Mouse (Mus musculus): Measurements from ENCODE around the gene Gm20388. TPM values are rescaled to one million over a fixed set of nuclear protein-coding genes. Genes with fewer than 3 reads are reported as not detected.

The Gm20388 gene
- polyA plus RNA-seq, 1 experiment from 2014 or later, result 4.4 TPM

- ATAC-seq, result no peak
- H3K4me2 ChIP-seq (replicated peaks), result no peak overlapping the region
- H3K27me3 ChIP-seq, result no peaks in the 10 kb centered on the region
- H3K4me1 ChIP-seq (replicated peaks), result no peaks in the 10 kb centered on the region
- no peak overlapping the region for H3K27ac ChIP-seq
- H3K9ac ChIP-seq (replicated peaks), result no peak overlapping the region
- H3K9me3 ChIP-seq, result no peaks in the 10 kb centered on the region
- H3K36me3 ChIP-seq, result no peaks in the 10 kb centered on the region
- no peak overlapping the region for H3K4me3 ChIP-seq (replicated peaks)
- 71% methylated on average over 16 of the region's 16 CpGs for WGBS
Measured at GRCm38 (mm10) chr8:120993738-120994137, 1083.1 kb downstream of the Gm20388 start.

DNA sequence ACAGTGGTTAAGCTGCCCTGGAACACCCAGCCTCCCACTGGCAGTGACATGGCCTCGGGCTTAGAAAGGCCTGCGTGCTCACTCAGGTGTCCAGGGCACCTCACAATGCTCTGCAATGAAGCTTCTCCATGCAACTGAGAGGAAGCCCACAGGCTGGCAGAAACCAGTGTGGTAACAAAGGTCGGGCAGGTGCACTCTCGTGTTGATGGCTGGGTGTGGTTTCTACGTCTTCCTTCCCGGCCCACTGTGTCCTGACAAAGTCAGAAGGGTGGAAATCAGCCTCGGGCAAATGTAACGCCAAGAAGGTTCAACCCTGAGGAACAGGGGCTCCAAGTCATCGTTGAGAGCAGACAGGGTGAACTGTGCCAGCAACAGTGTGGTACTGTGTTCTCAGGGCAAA lies 1084.8 kb downstream of the Gm20388 start:
- H3K36me3 ChIP-seq, result no peaks in the 10 kb centered on the region
- ATAC-seq, result no peak
- H3K27me3 ChIP-seq, result no peaks in the 10 kb centered on the region
- H3K4me3 ChIP-seq (replicated peaks), result no peak overlapping the region
- H3K9me3 ChIP-seq, result no peaks in the 10 kb centered on the region
- no peak overlapping the region for H3K4me2 ChIP-seq (replicated peaks)
- H3K9ac ChIP-seq (replicated peaks), result no peak overlapping the region
- no peak overlapping the region for H3K27ac ChIP-seq
- no peaks in the 10 kb centered on the region for H3K4me1 ChIP-seq (replicated peaks)
- 84% methylated on average over 9 of the region's 9 CpGs for WGBS

DNA sequence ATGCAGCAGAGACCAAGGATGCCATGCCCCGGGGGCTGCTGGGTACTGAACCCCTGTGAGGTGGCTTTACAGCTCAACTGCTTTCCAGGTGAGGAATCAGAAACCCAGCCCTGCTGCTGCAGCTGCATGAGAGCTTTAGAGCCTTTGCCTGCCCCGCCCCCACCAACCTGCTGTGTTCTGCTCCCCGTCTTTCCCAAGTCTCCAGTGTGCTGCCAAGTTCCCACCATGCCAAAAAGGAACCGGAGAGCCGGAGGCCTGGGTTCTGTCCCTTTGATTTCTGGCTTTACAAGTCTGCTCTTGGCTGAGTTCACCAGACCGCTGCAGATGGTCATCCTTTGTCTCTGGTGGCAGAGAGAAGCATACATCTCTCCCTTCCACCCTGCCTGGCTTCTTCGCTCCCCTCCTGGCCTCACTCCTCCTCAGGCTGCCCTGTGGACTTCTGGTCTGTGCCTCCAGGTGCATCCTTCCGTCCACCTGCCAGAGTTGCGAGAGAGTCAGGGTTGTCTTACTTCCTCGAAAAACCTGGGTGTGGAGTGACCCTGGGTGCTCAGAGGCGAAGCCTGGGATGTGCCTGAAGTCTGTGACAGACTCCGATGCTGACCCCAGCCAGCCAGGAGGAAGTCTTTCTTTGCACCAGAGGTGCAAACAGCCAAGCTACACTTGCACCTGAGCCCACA lies 1086.4 kb downstream of the Gm20388 start:
- H3K27ac ChIP-seq, result no peak overlapping the region
- H3K9me3 ChIP-seq, result no peaks in the 10 kb centered on the region
- no peaks in the 10 kb centered on the region for H3K27me3 ChIP-seq
- no peak overlapping the region for H3K4me3 ChIP-seq (replicated peaks)
- no peak for ATAC-seq
- no peak overlapping the region for H3K9ac ChIP-seq (replicated peaks)
- no peaks in the 10 kb centered on the region for H3K36me3 ChIP-seq
- no peak overlapping the region for H3K4me2 ChIP-seq (replicated peaks)
- no peaks in the 10 kb centered on the region for H3K4me1 ChIP-seq (replicated peaks)
- 70% methylated on average over 12 of the region's 12 CpGs for WGBS

DNA sequence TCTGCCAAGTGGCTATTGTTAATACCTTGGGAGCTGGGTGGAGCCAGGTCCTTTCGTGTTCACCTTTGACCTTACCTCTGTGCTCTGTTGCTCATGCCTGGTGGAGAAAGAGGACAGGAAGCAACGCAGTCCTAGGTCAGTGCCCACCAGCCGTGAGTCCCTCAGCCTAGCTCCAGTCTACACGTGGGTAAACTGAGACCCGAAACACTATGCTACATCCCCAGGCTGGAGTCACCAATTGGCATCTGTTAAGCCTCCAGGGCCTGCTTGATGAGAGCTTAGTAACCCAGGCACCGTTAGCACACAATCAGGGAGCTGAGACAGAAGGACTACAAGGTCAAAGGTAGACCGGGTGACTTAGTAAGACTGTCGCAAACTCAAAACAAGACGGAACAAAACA lies 1087.3 kb downstream of the Gm20388 start:
- no peak overlapping the region for H3K9ac ChIP-seq (replicated peaks)
- WGBS, result 68% methylated on average over 9 of the region's 9 CpGs
- H3K27me3 ChIP-seq, result no peaks in the 10 kb centered on the region
- H3K4me2 ChIP-seq (replicated peaks), result no peak overlapping the region
- H3K9me3 ChIP-seq, result no peaks in the 10 kb centered on the region
- ATAC-seq, result no peak
- no peaks in the 10 kb centered on the region for H3K4me1 ChIP-seq (replicated peaks)
- no peaks in the 10 kb centered on the region for H3K36me3 ChIP-seq
- no peak overlapping the region for H3K4me3 ChIP-seq (replicated peaks)
- H3K27ac ChIP-seq, result no peak overlapping the region

- no peaks in the 10 kb centered on the region for H3K4me1 ChIP-seq (replicated peaks)
- no peaks in the 10 kb centered on the region for H3K9me3 ChIP-seq
- ATAC-seq, result no peak
- WGBS, result 88% methylated on average over 14 of the region's 14 CpGs
- H3K36me3 ChIP-seq, result no peaks in the 10 kb centered on the region
- no peak overlapping the region for H3K4me3 ChIP-seq (replicated peaks)
- no peak overlapping the region for H3K27ac ChIP-seq
- no peaks in the 10 kb centered on the region; the same call in 1 of the 2 replicates for H3K27me3 ChIP-seq
- no peak overlapping the region for H3K4me2 ChIP-seq (replicated peaks)
- H3K9ac ChIP-seq (replicated peaks), result no peak overlapping the region
Measured at GRCm38 (mm10) chr8:120998966-120999365, 1088.3 kb downstream of the Gm20388 start.

DNA sequence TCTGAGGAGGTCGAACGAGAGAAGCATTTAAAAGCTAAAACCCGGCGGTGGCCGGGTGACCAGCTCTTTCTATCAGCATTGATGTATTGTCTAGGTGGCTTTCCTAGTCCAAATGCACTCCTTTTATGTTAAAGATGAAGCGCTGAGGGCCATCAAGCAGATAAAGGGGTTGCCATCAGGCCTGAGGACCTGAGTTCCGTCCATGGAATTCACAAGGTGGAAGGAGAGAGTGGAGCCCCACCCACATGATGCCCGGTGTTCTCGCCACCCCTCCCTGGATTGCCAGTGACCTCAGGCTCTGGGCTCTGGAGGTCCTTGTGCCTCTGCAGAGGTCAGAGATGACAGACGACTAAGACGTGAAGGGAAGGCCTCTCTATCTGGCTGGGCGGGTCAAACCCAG lies 1091.3 kb downstream of the Gm20388 start:
- Histone ChIP-seq H3K27me3 (no peaks in the 10 kb centered on the region; the same call in 1 of the 2 replicates), H3K27ac (no peak overlapping the region), H3K4me1 (replicated peaks) (no peaks in the 10 kb centered on the region), H3K9ac (replicated peaks) (no peak overlapping the region), H3K4me2 (replicated peaks) (no peak overlapping the region), H3K9me3 (0 out of 2 replicates have a peak, but pooled peaks cover 7% of the 10 kb centered on the region), H3K4me3 (replicated peaks) (no peak overlapping the region), H3K36me3 (no peaks in the 10 kb centered on the region)
- ATAC-seq, result no peak
- 77% methylated on average over 12 of the region's 12 CpGs for WGBS

DNA sequence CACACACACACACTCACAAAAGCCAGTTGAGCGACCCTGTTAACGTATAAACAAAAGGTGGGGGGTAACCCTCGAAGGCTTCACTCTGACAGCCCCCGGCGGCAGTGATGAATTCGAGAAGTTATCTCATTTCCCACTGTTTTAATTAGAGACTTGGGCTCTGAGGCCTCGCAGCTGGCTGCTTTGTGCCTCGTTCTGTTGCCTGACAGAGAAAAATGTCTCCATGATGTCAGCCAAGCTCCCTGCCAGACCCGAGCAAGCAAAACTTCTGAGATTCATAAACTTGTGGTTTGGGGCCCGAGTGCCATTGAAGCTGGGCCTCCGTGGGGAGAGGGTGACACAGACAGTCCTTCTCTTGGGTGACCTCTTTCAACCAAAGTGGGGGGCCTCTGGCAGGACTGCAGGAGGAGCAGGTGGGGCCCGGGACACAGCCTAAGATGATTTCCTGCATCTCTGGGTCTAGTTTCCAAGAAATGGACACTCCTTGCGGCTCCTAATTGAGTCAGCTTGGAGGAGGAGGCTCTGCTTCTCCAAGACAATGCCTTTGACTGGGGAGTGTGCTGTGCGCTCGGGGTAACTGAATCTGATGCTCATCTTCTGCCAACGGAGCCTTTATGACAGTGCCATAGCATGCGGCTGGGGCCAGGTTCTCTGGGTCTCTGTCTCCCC lies 1092.4 kb downstream of the Gm20388 start:
- WGBS, result 71% methylated on average over 17 of the region's 17 CpGs

GRCm38 (mm10) chr8:121003639-121004038 lies 1093.0 kb downstream of the Gm20388 start:
- WGBS, result 81% methylated on average over 2 of the region's 2 CpGs
- no peak overlapping the region for H3K4me2 ChIP-seq (replicated peaks)
- no peaks in the 10 kb centered on the region; the same call in 1 of the 2 replicates for H3K27me3 ChIP-seq
- no peak overlapping the region for H3K9ac ChIP-seq (replicated peaks)
- ATAC-seq, result no peak
- H3K4me3 ChIP-seq (replicated peaks), result no peak overlapping the region
- no peaks in the 10 kb centered on the region for H3K4me1 ChIP-seq (replicated peaks)
- 0 out of 2 replicates have a peak, but pooled peaks cover 7% of the 10 kb centered on the region for H3K9me3 ChIP-seq
- no peak overlapping the region for H3K27ac ChIP-seq
- no peaks in the 10 kb centered on the region for H3K36me3 ChIP-seq

More for the DNA sequence above, 1092.4 kb downstream of the Gm20388 start:
- H3K4me1 ChIP-seq (replicated peaks), result no peaks in the 10 kb centered on the region
- no peaks in the 10 kb centered on the region; the same call in 1 of the 2 replicates for H3K27me3 ChIP-seq
- H3K4me2 ChIP-seq (replicated peaks), result no peak overlapping the region
- no peak overlapping the region for H3K27ac ChIP-seq
- H3K9ac ChIP-seq (replicated peaks), result no peak overlapping the region
- no peak overlapping the region for H3K4me3 ChIP-seq (replicated peaks)
- no peak for ATAC-seq
- no peaks in the 10 kb centered on the region for H3K36me3 ChIP-seq
- H3K9me3 ChIP-seq, result 0 out of 2 replicates have a peak, but pooled peaks cover 7% of the 10 kb centered on the region

DNA sequence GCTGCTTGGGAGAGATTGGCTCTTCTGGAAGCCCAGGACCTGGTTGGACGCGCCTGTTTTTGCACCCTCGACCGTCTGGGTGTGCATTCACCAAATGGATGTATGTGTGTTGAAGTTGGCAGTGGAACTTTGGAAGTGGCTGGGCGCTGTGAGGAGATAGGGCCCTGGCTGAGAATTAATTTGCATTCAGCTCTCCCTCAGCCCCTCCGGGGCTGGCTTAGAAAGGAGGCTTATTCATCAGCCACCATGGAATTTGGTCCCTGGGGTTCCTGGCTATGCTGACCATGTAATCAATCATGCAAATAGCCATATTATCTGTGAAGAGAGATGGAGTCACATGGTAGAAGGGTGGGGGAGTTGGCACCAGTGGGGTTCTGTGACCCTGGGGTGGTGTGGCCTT lies 1102.7 kb downstream of the Gm20388 start:
- Histone ChIP-seq H3K27me3 (no peaks in the 10 kb centered on the region; the same call in 1 of the 2 replicates), H3K36me3 (no peaks in the 10 kb centered on the region), H3K4me1 (replicated peaks) (peaks cover 14% of the 10 kb centered on the region), H3K4me2 (replicated peaks) (no peak overlapping the region), H3K27ac (no peak overlapping the region), H3K9me3 (no peaks in the 10 kb centered on the region), H3K4me3 (replicated peaks) (no peak overlapping the region), H3K9ac (replicated peaks) (no peak overlapping the region)
- ATAC-seq, result no peak; the same call in 1 of the 2 replicates
- 42% methylated on average over 6 of the region's 6 CpGs for WGBS

DNA sequence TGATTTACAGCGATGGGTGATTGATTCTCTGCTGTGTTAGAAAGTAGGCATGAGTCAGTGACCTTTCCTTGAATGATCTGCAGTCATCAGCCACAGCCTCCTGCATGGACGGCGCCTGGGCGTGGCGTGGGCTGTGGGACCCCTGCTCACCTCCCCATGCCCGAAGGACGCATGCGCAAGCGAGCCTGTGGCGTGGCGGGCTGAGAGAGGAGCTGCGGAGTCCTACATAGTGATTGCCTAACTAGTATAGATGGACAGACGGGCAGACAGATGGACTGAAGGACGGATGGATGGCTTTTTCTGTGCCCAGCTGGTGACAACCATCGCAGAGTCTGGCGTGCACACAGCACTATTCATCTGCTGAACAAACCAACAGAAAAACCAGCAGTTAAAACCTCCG lies 1106.0 kb downstream of the Gm20388 start:
- no peak overlapping the region for H3K9ac ChIP-seq (replicated peaks)
- ATAC-seq, result no peak
- no peak overlapping the region for H3K4me2 ChIP-seq (replicated peaks)
- no peaks in the 10 kb centered on the region; the same call in 1 of the 2 replicates for H3K27me3 ChIP-seq
- 90% methylated on average over 17 of the region's 17 CpGs for WGBS
- H3K36me3 ChIP-seq, result no peaks in the 10 kb centered on the region
- H3K27ac ChIP-seq, result no peak overlapping the region
- H3K4me1 ChIP-seq (replicated peaks), result peaks cover 14% of the 10 kb centered on the region
- H3K9me3 ChIP-seq, result no peaks in the 10 kb centered on the region
- H3K4me3 ChIP-seq (replicated peaks), result no peak overlapping the region

- Histone ChIP-seq H3K36me3 (no peaks in the 10 kb centered on the region), H3K4me1 (replicated peaks) (peaks cover 5% of the 10 kb centered on the region), H3K4me2 (replicated peaks) (no peak overlapping the region), H3K9me3 (no peaks in the 10 kb centered on the region), H3K27me3 (no peaks in the 10 kb centered on the region; the same call in 1 of the 2 replicates), H3K27ac (no peak overlapping the region), H3K9ac (replicated peaks) (no peak overlapping the region), H3K4me3 (replicated peaks) (no peak overlapping the region)
- 84% methylated on average over 10 of the region's 10 CpGs for WGBS
- ATAC-seq, result no peak
Measured at GRCm38 (mm10) chr8:121018236-121018635, 1107.6 kb downstream of the Gm20388 start.

DNA sequence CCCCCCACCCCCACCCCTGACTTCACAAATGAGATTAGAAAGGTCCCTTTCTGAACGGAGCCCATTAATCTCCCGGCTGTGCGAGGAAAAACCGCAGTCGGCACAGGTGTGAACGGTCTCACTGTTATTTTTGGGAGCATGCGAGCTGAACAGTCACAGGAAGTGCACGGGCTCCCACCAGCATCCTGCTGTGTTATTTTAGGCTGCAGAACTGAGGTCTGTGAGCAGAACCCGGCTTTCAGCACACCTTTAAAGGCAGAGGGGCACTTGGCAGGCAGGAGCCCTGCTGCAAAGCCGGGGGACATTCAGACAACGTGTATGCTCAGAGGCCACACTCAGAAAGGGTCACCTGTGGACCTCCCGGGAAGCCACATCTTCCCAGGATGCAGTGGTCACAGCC lies 1110.8 kb downstream of the Gm20388 start:
- WGBS, result 40% methylated on average over 12 of the region's 12 CpGs
- H3K9me3 ChIP-seq, result no peaks in the 10 kb centered on the region
- H3K9ac ChIP-seq (replicated peaks), result no peak overlapping the region
- no peak for ATAC-seq
- H3K4me3 ChIP-seq (replicated peaks), result no peak overlapping the region
- no peaks in the 10 kb centered on the region; the same call in 1 of the 2 replicates for H3K27me3 ChIP-seq
- H3K4me1 ChIP-seq (replicated peaks), result no peaks in the 10 kb centered on the region; the same call in 1 of the 2 replicates
- no peak overlapping the region for H3K4me2 ChIP-seq (replicated peaks)
- no peaks in the 10 kb centered on the region for H3K36me3 ChIP-seq
- H3K27ac ChIP-seq, result no peak overlapping the region

All from midbrain, embryonic 13.5 days (tissue).